Mouse (Mus musculus) limb, embryonic 10.5 days (tissue): Measurements from ENCODE around the gene Ptprf. TPM values are rescaled to one million over a fixed set of nuclear protein-coding genes. Genes with fewer than 3 reads are reported as not detected.

Experiments used
- DNase-seq: peaks from one replicate; pipeline ENCODE4 v3.0.0-alpha.2; 2017; ENCODE audit warnings: low spot score
- H3K27ac ChIP-seq: fragments of 300-500 bp; sonication (generic); 2 replicates; pipeline ENCODE4 v1.5.1; 2016; ENCODE audit warnings: mild to moderate bottlenecking
- H3K27me3 ChIP-seq: fragments of 300-500 bp; sonication (generic); 2 replicates; pipeline ENCODE4 v1.6.1; 2016; ENCODE audit warnings: low read depth, mild to moderate bottlenecking; ENCODE audit not compliant: poor library complexity, severe bottlenecking
- H3K36me3 ChIP-seq: fragments of 300-500 bp; sonication (generic); 2 replicates; pipeline ENCODE4 v1.6.1; 2016; ENCODE audit warnings: mild to moderate bottlenecking, moderate library complexity
- H3K4me1 ChIP-seq: fragments of 300-500 bp; sonication (generic); 2 replicates; pipeline ENCODE4 v1.6.1; 2016
- H3K4me3 ChIP-seq: fragments of 300-500 bp; sonication (generic); 2 replicates; pipeline ENCODE4 v1.5.1; 2016; ENCODE audit warnings: mild to moderate bottlenecking, moderate library complexity
- H3K9me3 ChIP-seq: fragments of 300-500 bp; sonication (generic); replicated peaks from 2 replicates; pipeline ENCODE4 v1.6.1; 2016; ENCODE audit warnings: mild to moderate bottlenecking
- WGBS: fragments of 180-500 bp; shearing (Covaris S2); methylation state at CpG from one replicate; pipeline ENCODE4 v1.1.7; 2016; 5-methylcytosine and 5-hydroxymethylcytosine counted together
- polyA plus RNA-seq: library from polyadenylated mRNA; unstranded; fragments of >200 nt; fragmentation: Nextera tagmentation; extraction: Ambion mirVana; gene quantifications from 2 replicates; pipeline ENCODE4 v1.2.1, GENCODE M21; 2016

Ptprf gene
- polyA plus RNA-seq, 1 experiment from 2014 or later = 77.3 TPM

- Histone ChIP-seq H3K36me3 (peaks cover 87% of the 10 kb centered on the region), H3K27me3 (no peaks in the 10 kb centered on the region), H3K27ac (no peak overlapping the region), H3K9me3 (no peaks in the 10 kb centered on the region), H3K4me1 (peaks cover 11% of the 10 kb centered on the region), H3K4me3 (no peak overlapping the region)
- WGBS = 94% methylated on average over 15 of the region's 16 CpGs
- no peak for DNase-seq
Measured at GRCm38 (mm10) chr4:118239960-118240689, 51.1 kb downstream of the Ptprf start.

GRCm38 (mm10) chr4:118238666-118239065 lies 52.5 kb downstream of the Ptprf start:
- no peak for DNase-seq
- 94% methylated on average over 6 of the region's 6 CpGs for WGBS
- Histone ChIP-seq H3K27me3 (no peaks in the 10 kb centered on the region), H3K9me3 (no peaks in the 10 kb centered on the region), H3K4me1 (peaks cover 25% of the 10 kb centered on the region), H3K27ac (no peak overlapping the region), H3K36me3 (peaks cover 87% of the 10 kb centered on the region), H3K4me3 (no peak overlapping the region)

GRCm38 (mm10) chr4:118236871-118237270 lies 54.3 kb downstream of the Ptprf start:
- WGBS = 93% methylated on average over 9 of the region's 9 CpGs
- H3K4me3 ChIP-seq = no peak overlapping the region
- H3K27me3 ChIP-seq = no peaks in the 10 kb centered on the region
- H3K9me3 ChIP-seq = no peaks in the 10 kb centered on the region
- H3K4me1 ChIP-seq = peaks cover 29% of the 10 kb centered on the region
- peaks cover 87% of the 10 kb centered on the region for H3K36me3 ChIP-seq
- no peak overlapping the region for H3K27ac ChIP-seq
- DNase-seq = no peak

- no peak for DNase-seq
- peaks cover 93% of the 10 kb centered on the region for H3K36me3 ChIP-seq
- peak overlapping the region; percentile 20; the same call in 1 of the 2 replicates for H3K27ac ChIP-seq
- H3K4me1 ChIP-seq = peaks cover 29% of the 10 kb centered on the region
- H3K27me3 ChIP-seq = no peaks in the 10 kb centered on the region
- 60% methylated on average over 11 of the region's 11 CpGs for WGBS
- no peak overlapping the region for H3K4me3 ChIP-seq
- H3K9me3 ChIP-seq = no peaks in the 10 kb centered on the region
Measured at GRCm38 (mm10) chr4:118234711-118235388, 56.4 kb downstream of the Ptprf start.

GRCm38 (mm10) chr4:118233886-118234285 lies 57.3 kb downstream of the Ptprf start:
- Histone ChIP-seq H3K27me3 (no peaks in the 10 kb centered on the region), H3K27ac (no peak overlapping the region), H3K4me3 (no peak overlapping the region), H3K4me1 (peaks cover 29% of the 10 kb centered on the region), H3K36me3 (peaks cover 100% of the 10 kb centered on the region), H3K9me3 (no peaks in the 10 kb centered on the region)
- no peak for DNase-seq
- WGBS = 70% methylated on average over 2 of the region's 2 CpGs

GRCm38 (mm10) chr4:118231861-118232260 lies 59.3 kb downstream of the Ptprf start:
- DNase-seq = no peak
- WGBS = 90% methylated on average over 6 of the region's 6 CpGs
- peaks cover 29% of the 10 kb centered on the region for H3K4me1 ChIP-seq
- no peaks in the 10 kb centered on the region for H3K27me3 ChIP-seq
- no peak overlapping the region for H3K4me3 ChIP-seq
- H3K9me3 ChIP-seq = no peaks in the 10 kb centered on the region
- H3K36me3 ChIP-seq = peaks cover 100% of the 10 kb centered on the region
- H3K27ac ChIP-seq = no peak overlapping the region

- WGBS = 83% methylated on average over 6 of the region's 6 CpGs
- Histone ChIP-seq H3K27ac (no peak overlapping the region), H3K36me3 (peaks cover 100% of the 10 kb centered on the region)
Measured at GRCm38 (mm10) chr4:118229035-118229770, 62.0 kb downstream of the Ptprf start.

GRCm38 (mm10) chr4:118227398-118227797 lies 63.8 kb downstream of the Ptprf start:
- no peaks in the 10 kb centered on the region for H3K4me1 ChIP-seq
- WGBS = 92% methylated on average over 12 of the region's 12 CpGs

More at GRCm38 (mm10) chr4:118229035-118229770, 62.0 kb downstream of the Ptprf start:
- Histone ChIP-seq H3K27me3 (no peaks in the 10 kb centered on the region), H3K4me1 (peaks cover 9% of the 10 kb centered on the region; the same call in 1 of the 2 replicates), H3K9me3 (no peaks in the 10 kb centered on the region), H3K4me3 (no peak overlapping the region)
- no peak for DNase-seq

GRCm38 (mm10) chr4:118221261-118221660 lies 69.9 kb downstream of the Ptprf start:
- no peak overlapping the region for H3K27ac ChIP-seq
- H3K36me3 ChIP-seq = peaks cover 99% of the 10 kb centered on the region
- no peaks in the 10 kb centered on the region for H3K4me1 ChIP-seq
- no peak for DNase-seq
- H3K9me3 ChIP-seq = no peaks in the 10 kb centered on the region
- no peaks in the 10 kb centered on the region for H3K27me3 ChIP-seq
- no peak overlapping the region for H3K4me3 ChIP-seq
- 88% methylated on average over 7 of the region's 7 CpGs for WGBS

More at GRCm38 (mm10) chr4:118227398-118227797, 63.8 kb downstream of the Ptprf start:
- no peak for DNase-seq
- Histone ChIP-seq H3K27me3 (no peaks in the 10 kb centered on the region), H3K4me3 (no peak overlapping the region), H3K36me3 (peaks cover 100% of the 10 kb centered on the region), H3K9me3 (no peaks in the 10 kb centered on the region), H3K27ac (no peak overlapping the region)

- no peak for DNase-seq
- Histone ChIP-seq H3K9me3 (no peaks in the 10 kb centered on the region), H3K4me1 (no peaks in the 10 kb centered on the region), H3K27ac (no peak overlapping the region), H3K4me3 (no peak overlapping the region), H3K27me3 (no peaks in the 10 kb centered on the region), H3K36me3 (peaks cover 99% of the 10 kb centered on the region)
- WGBS = 87% methylated on average over 9 of the region's 9 CpGs
Measured at GRCm38 (mm10) chr4:118220756-118221155, 70.4 kb downstream of the Ptprf start.

- no peak overlapping the region for H3K27ac ChIP-seq
- no peak overlapping the region for H3K4me3 ChIP-seq
- no peaks in the 10 kb centered on the region for H3K9me3 ChIP-seq
- DNase-seq = no peak
- peaks cover 99% of the 10 kb centered on the region for H3K36me3 ChIP-seq
- no peaks in the 10 kb centered on the region for H3K4me1 ChIP-seq
- no peaks in the 10 kb centered on the region for H3K27me3 ChIP-seq
- WGBS = 95% methylated on average over 6 of the region's 6 CpGs
Measured at GRCm38 (mm10) chr4:118219487-118219886, 71.7 kb downstream of the Ptprf start.

- Histone ChIP-seq H3K27ac (no peak overlapping the region), H3K4me3 (no peak overlapping the region), H3K9me3 (no peaks in the 10 kb centered on the region), H3K36me3 (peaks cover 99% of the 10 kb centered on the region), H3K27me3 (no peaks in the 10 kb centered on the region), H3K4me1 (no peaks in the 10 kb centered on the region)
- WGBS = 91% methylated on average over 5 of the region's 5 CpGs
- no peak for DNase-seq
Measured at GRCm38 (mm10) chr4:118218521-118218920, 72.7 kb downstream of the Ptprf start.
